Mouse (Mus musculus) hindbrain, embryonic 16.5 days (tissue): ENCODE data around the gene Rabep1. TPM values are rescaled to one million over a fixed set of nuclear protein-coding genes. Genes with fewer than 3 reads are reported as not detected.
"Not testable (repeated sequence)": the region's sequence is repeated elsewhere in the genome, so short reads cannot be mapped to it uniquely, and the experiment has no call there.

Source experiments
- ATAC-seq: fragments of 200-750 bp; cut with Nextera tagmentation; 2 replicates; pipeline ENCODE4 v1.8.0; 2017; ENCODE audit warnings: moderate TSS enrichment, moderate library complexity
- H3K27ac ChIP-seq: fragments of 300-500 bp; sonication (generic); 2 replicates; pipeline ENCODE4 v1.5.1; 2014; ENCODE audit warnings: low read depth, mild to moderate bottlenecking, control low read depth, low read length, moderate library complexity
- H3K27me3 ChIP-seq: fragments of 300-500 bp; sonication (generic); replicated peaks from 2 replicates; pipeline ENCODE4 v1.6.1; 2014; ENCODE audit warnings: low read length; ENCODE audit not compliant: control insufficient read depth, insufficient read depth
- H3K36me3 ChIP-seq: fragments of 300-500 bp; sonication (generic); 2 replicates; pipeline ENCODE4 v1.6.1; 2014; ENCODE audit warnings: mild to moderate bottlenecking, low read length, moderate library complexity, mixed read lengths; ENCODE audit not compliant: control insufficient read depth, insufficient read depth
- H3K4me1 ChIP-seq: fragments of 300-500 bp; sonication (generic); 2 replicates; pipeline ENCODE4 v1.6.1; 2014; ENCODE audit warnings: low read depth, low read length; ENCODE audit not compliant: control insufficient read depth, insufficient read depth
- H3K4me2 ChIP-seq: fragments of 300-500 bp; sonication (generic); 2 replicates; pipeline ENCODE4 v1.6.1; 2014; ENCODE audit warnings: mild to moderate bottlenecking, low read length, control low read depth, moderate library complexity
- H3K4me3 ChIP-seq: fragments of 300-500 bp; sonication (generic); 2 replicates; pipeline ENCODE4 v1.5.1; 2014; ENCODE audit warnings: mild to moderate bottlenecking, low read length, control low read depth, moderate library complexity
- H3K9ac ChIP-seq: fragments of 300-500 bp; sonication (generic); 2 replicates; pipeline ENCODE4 v1.6.1; 2014; ENCODE audit warnings: low read depth, mild to moderate bottlenecking, control low read depth, low read length, moderate library complexity
- H3K9me3 ChIP-seq: fragments of 300-500 bp; sonication (generic); 2 replicates; pipeline ENCODE4 v1.6.1; 2014; ENCODE audit warnings: mild to moderate bottlenecking, low read length, moderate library complexity; ENCODE audit not compliant: control insufficient read depth
- WGBS: fragments of 180-500 bp; shearing (Covaris S2); extraction: QIAGEN DNeasy Blood & Tissue Kit; methylation state at CpG from one replicate; pipeline ENCODE4 v1.1.7; 2014; 5-methylcytosine and 5-hydroxymethylcytosine counted together
- polyA plus RNA-seq: library from polyadenylated mRNA; unstranded; fragments of >200 nt; fragmentation: Nextera tagmentation; extraction: Ambion mirVana; gene quantifications from 2 replicates; pipeline ENCODE4 v1.2.1, GENCODE M21; 2015

Rabep1 gene
- polyA plus RNA-seq, 1 experiment from 2014 or later, result 88.1 TPM

GRCm38 (mm10) chr11:70843701-70844551, 652 bp upstream of the Rabep1 start:
- Histone ChIP-seq H3K27ac (0 out of 2 replicates have a peak overlapping the region, but pooled peaks have one; percentile 89), H3K4me1 (peaks cover 18% of the 10 kb centered on the region), H3K4me2 (peak overlapping the region; percentile 88), H3K36me3 (no peaks in the 10 kb centered on the region), H3K4me3 (peak overlapping the region; percentile 98), H3K9me3 (no peaks in the 10 kb centered on the region), H3K9ac (peak overlapping the region; percentile 44), H3K27me3 (no peaks in the 10 kb centered on the region)
- 0 out of 2 replicates have a peak, but pooled peaks have one; percentile 7 for ATAC-seq
- WGBS, result 17% methylated on average over 12 of the region's 12 CpGs

GRCm38 (mm10) chr11:70845457-70845978, 940 bp downstream of the Rabep1 start:
- Histone ChIP-seq H3K4me1 (peaks cover 18% of the 10 kb centered on the region), H3K36me3 (no peaks in the 10 kb centered on the region), H3K4me2 (peak overlapping the region; percentile 88), H3K4me3 (peak overlapping the region; percentile 98), H3K27ac (peak overlapping the region; percentile 89), H3K27me3 (no peaks in the 10 kb centered on the region), H3K9ac (peak overlapping the region; percentile 98), H3K9me3 (no peaks in the 10 kb centered on the region)
- no peak for ATAC-seq
- WGBS, result 5% methylated on average over 19 of the region's 19 CpGs

GRCm38 (mm10) chr11:70846029-70846428, 1.5 kb downstream of the Rabep1 start:
- H3K27me3 ChIP-seq, result no peaks in the 10 kb centered on the region
- WGBS, result 64% methylated on average over 2 of the region's 2 CpGs
- no peak overlapping the region for H3K9ac ChIP-seq
- no peaks in the 10 kb centered on the region for H3K9me3 ChIP-seq
- no peak overlapping the region for H3K27ac ChIP-seq
- no peaks in the 10 kb centered on the region for H3K36me3 ChIP-seq
- no peak for ATAC-seq
- peak overlapping the region; percentile 88 for H3K4me2 ChIP-seq
- peaks cover 18% of the 10 kb centered on the region for H3K4me1 ChIP-seq
- peak overlapping the region; percentile 98 for H3K4me3 ChIP-seq

- WGBS, result 76% methylated on average over 1 of the region's 1 CpGs
- H3K4me1 ChIP-seq, result no peaks in the 10 kb centered on the region
- no peak overlapping the region for H3K27ac ChIP-seq
Observed at GRCm38 (mm10) chr11:70860371-70860770, 15.8 kb downstream of the Rabep1 start.

GRCm38 (mm10) chr11:70863204-70863603, 18.6 kb downstream of the Rabep1 start:
- ATAC-seq, result not testable (repeated sequence)

More at GRCm38 (mm10) chr11:70860371-70860770, 15.8 kb downstream of the Rabep1 start:
- Histone ChIP-seq H3K27me3 (no peaks in the 10 kb centered on the region), H3K9ac (no peak overlapping the region), H3K36me3 (no peaks in the 10 kb centered on the region), H3K4me3 (no peak overlapping the region), H3K4me2 (no peak overlapping the region), H3K9me3 (no peaks in the 10 kb centered on the region)
- ATAC-seq, result no peak

GRCm38 (mm10) chr11:70865223-70865622, 20.6 kb downstream of the Rabep1 start:
- 88% methylated on average over 2 of the region's 2 CpGs for WGBS
- Histone ChIP-seq H3K27ac (no peak overlapping the region), H3K9ac (no peak overlapping the region), H3K9me3 (no peaks in the 10 kb centered on the region), H3K27me3 (no peaks in the 10 kb centered on the region), H3K4me2 (no peak overlapping the region), H3K36me3 (no peaks in the 10 kb centered on the region), H3K4me3 (no peak overlapping the region), H3K4me1 (no peaks in the 10 kb centered on the region)
- ATAC-seq, result no peak

More at GRCm38 (mm10) chr11:70863204-70863603, 18.6 kb downstream of the Rabep1 start:
- H3K4me2 ChIP-seq, H3K27ac ChIP-seq, H3K9me3 ChIP-seq, H3K9ac ChIP-seq, H3K4me3 ChIP-seq, H3K27me3 ChIP-seq, H3K4me1 ChIP-seq, H3K36me3 ChIP-seq: not testable (repeated sequence)
- WGBS, result 85% methylated on average over 2 of the region's 2 CpGs

- Histone ChIP-seq H3K36me3 (no peaks in the 10 kb centered on the region), H3K4me2 (no peak overlapping the region), H3K27me3 (no peaks in the 10 kb centered on the region), H3K9ac (no peak overlapping the region), H3K27ac (no peak overlapping the region), H3K4me3 (no peak overlapping the region), H3K9me3 (no peaks in the 10 kb centered on the region), H3K4me1 (peaks cover 3% of the 10 kb centered on the region; the same call in 1 of the 2 replicates)
- no peak for ATAC-seq
- 93% methylated on average over 3 of the region's 3 CpGs for WGBS
Observed at GRCm38 (mm10) chr11:70869263-70869662, 24.7 kb downstream of the Rabep1 start.

- no peak for ATAC-seq
- peaks cover 3% of the 10 kb centered on the region; the same call in 1 of the 2 replicates for H3K4me1 ChIP-seq
- H3K4me2 ChIP-seq, result no peak overlapping the region
- no peak overlapping the region for H3K27ac ChIP-seq
- no peak overlapping the region for H3K9ac ChIP-seq
- WGBS, result 89% methylated on average over 2 of the region's 2 CpGs
- H3K27me3 ChIP-seq, result no peaks in the 10 kb centered on the region
- no peak overlapping the region for H3K4me3 ChIP-seq
- no peaks in the 10 kb centered on the region for H3K9me3 ChIP-seq
- H3K36me3 ChIP-seq, result no peaks in the 10 kb centered on the region
Observed at GRCm38 (mm10) chr11:70869811-70870210, 25.2 kb downstream of the Rabep1 start.

GRCm38 (mm10) chr11:70870407-70870806, 25.8 kb downstream of the Rabep1 start:
- WGBS, result 94% methylated on average over 1 of the region's 1 CpGs
- Histone ChIP-seq H3K27me3 (no peaks in the 10 kb centered on the region), H3K9me3 (no peaks in the 10 kb centered on the region), H3K9ac (no peak overlapping the region), H3K4me2 (no peak overlapping the region), H3K27ac (no peak overlapping the region), H3K36me3 (no peaks in the 10 kb centered on the region), H3K4me3 (no peak overlapping the region), H3K4me1 (peaks cover 3% of the 10 kb centered on the region; the same call in 1 of the 2 replicates)
- ATAC-seq, result no peak
